Mouse (Mus musculus): Measurements from ENCODE around the gene 1700029J07Rik. TPM values are rescaled to one million over a fixed set of nuclear protein-coding genes. Genes with fewer than 3 reads are reported as not detected.

Gene 1700029J07Rik
- total RNA-seq (2023), result under 1 TPM; 0.13 to 0.35 TPM

DNA sequence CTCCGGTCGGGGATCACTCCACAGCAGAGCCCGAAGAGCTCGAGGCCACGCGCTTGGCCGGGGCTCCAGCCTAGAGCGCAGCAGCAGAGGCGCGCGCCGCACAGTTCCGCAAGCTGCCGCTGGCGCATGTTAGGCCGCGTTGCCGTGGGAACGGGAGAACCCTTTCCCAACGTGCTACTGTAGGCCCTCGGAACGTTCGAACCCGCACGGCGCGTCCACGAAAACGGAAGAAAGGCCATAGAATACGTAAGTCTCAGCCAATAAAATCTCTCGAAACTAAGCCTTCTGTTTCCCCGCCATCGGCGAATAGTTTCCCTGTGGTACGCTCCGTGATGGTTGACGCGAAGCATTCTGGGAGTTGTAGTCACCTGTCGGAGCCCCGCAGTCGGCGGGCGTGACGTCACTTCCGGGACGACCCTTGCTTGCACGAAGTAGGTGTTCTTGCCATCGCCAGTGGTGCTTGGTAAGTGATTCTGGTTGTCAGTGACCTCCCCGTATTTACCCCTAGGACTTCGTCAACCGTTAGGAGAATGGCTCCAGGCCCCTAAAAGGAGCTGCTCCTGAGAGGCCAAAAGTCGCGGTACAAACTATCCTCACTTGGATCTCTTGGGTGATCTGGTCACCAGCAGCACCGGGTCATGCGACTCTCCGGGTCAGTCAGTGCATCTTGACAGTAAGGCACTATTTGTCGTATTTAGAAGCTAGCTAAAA lies at the start of gene 1700029J07Rik, which contains the start of gene Ufsp2:
Gene 1700029J07Rik (minus strand): TSS at position 127 of the 711 bp plus-strand sequence.
Gene Ufsp2 (plus strand): TSS at position 403 of the 711 bp plus-strand sequence.

DNA sequence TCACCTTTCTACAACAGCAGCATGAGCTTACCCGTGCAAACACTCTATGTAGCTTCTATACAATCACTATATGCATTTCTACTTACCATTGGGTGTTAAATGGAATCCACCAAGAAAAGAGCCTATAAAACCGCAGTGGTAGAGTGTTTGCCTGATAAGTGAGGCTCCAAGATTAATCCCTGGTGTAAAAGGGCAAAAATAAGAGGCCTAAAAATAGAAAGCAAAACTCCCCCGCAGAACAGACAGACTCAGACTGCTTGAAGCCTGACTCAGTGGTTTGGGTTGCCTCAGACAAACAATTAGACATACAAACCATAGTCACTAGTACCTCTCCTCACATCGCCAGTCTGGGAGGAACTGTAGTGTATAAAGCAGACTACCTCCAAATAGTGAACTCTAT lies 30.5 kb upstream of the 1700029J07Rik start, which contains the start of gene Ankrd37:
Gene Ankrd37 (minus strand): TSS at position 112 of the 400 bp plus-strand sequence.

DNA sequence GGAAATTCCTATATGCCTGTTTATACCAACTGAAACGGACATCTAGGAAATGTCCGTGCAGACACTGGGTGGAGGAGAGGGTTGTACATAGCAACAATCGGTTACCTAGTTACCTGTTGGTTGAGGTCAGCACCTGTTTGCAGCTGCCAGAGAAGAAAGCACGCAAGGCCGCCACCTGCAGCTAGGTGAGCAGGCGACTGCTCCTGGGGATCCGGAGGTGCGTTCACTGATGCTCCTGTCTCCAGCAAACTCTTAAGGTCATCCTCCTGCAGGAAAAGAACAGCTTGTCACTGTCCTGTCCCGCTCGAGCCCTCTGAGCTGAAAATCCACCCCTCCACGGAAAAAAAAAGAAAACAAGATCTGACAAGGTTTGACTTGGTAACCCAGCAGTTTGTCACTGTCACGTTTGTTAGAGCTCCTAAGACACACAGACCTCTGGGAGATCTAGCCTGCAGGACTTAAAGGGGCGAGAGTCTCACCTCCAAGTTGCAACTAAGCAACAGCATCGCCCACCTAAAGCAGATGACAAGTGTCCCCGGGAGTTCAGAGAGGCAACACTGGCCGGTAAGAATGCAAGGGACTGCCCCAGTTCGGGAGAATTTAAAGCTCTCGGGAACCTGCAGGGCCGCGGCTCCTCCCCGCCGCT lies 24.2 kb upstream of the 1700029J07Rik start, which contains the start of gene Lrp2bp:
Gene Lrp2bp (plus strand): TSS at position 166 of the 646 bp plus-strand sequence.

DNA sequence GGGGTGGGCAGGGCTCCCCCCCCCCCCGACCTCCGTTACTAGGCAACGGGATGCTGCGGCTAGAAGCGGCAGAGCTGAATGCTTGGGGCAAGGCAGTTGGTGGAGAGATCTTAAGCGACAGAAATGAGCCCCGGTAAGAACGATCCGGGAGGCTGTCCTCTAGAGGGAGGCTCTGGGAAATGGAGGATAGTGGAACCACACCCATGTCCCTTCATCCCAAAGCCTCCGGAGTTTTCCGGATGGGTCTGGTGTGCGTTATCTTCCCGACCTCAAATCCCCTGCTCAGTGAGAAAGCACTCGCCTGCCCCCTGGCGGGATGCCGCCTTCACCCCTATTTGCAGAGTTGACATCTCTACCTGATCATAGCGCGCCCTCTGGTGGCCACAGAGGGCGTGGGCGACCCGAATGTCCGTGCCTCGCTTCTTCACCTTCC lies 40.5 kb downstream of the 1700029J07Rik start, which contains the start of gene Ccdc110:
Gene Ccdc110 (plus strand): TSS at position 38 of the 433 bp plus-strand sequence.

Other genes with a start within 250 kb of the 1700029J07Rik start
- under 1 TPM in 1 of 2 experiments, not detected in 1; 0.15 TPM for gene Pdlim3, start 89.8 kb downstream of the 1700029J07Rik start, total RNA-seq (2023)
- gene Ccdc110, start 40.6 kb downstream of the 1700029J07Rik start, total RNA-seq (2023), result not detected
- gene Ufsp2, start 276 bp upstream of the 1700029J07Rik start, total RNA-seq (2023), result 10 to 100 TPM; 26.1 to 30.6 TPM
- under 1 TPM in 1 of 2 experiments, not detected in 1; 0.22 TPM for gene Lrp2bp, start 24.1 kb upstream of the 1700029J07Rik start, total RNA-seq (2023)
- 1 to 10 TPM; 1.0 to 1.3 TPM for gene Ankrd37, start 30.5 kb upstream of the 1700029J07Rik start, total RNA-seq (2023)
- gene Cfap97, start 176.5 kb upstream of the 1700029J07Rik start, total RNA-seq (2023), result 1 to 10 TPM; 7.5 to 7.6 TPM
- 1 to 10 TPM; 5.8 to 6.2 TPM for gene Snx25, start 176.9 kb upstream of the 1700029J07Rik start, total RNA-seq (2023)
- 10 to 100 TPM; 21.1 to 21.7 TPM for gene Slc25a4, start 236.0 kb upstream of the 1700029J07Rik start, total RNA-seq (2023)